Mouse (Mus musculus): ENCODE results near the gene Shc3. TPM values are rescaled to one million over a fixed set of nuclear protein-coding genes. Genes with fewer than 3 reads are reported as not detected.

Shc3 gene
- total and polyA plus RNA-seq, 3 experiments = 0.11 TPM; not detected in 2

- TF ChIP-seq GATA2 (IDR thresholded peaks at IDR 0.05; ENCODE audit: borderline replicate concordance, low read depth, low read length) (no peak), CTCF (IDR thresholded peaks at IDR 0.05; ENCODE audit: low read depth, low read length) (no peak), TAL1 (conservative IDR thresholded peaks at IDR 0.05; ENCODE audit: low read depth, low read length) (no peak), GATA1 (IDR thresholded peaks at IDR 0.05; ENCODE audit: borderline replicate concordance, low read length) (no peak), POLR2AphosphoS5 (IDR thresholded peaks at IDR 0.05; ENCODE audit: insufficient replicate concordance, low read depth, low read length) (no peak)
- no peaks in the 10 kb centered on the region for H3K27me3 ChIP-seq (ENCODE audit: insufficient read depth, low read length)
- DNase-seq (ENCODE audit: low spot score) (no peak), ATAC-seq (ENCODE audit: extremely low read depth, insufficient number of reproducible peaks, low FRiP score, poor library complexity, severe bottlenecking) (no peak)
- H3K9me3 ChIP-seq (replicated peaks) = peaks cover 13% of the 10 kb centered on the region
- no peaks in the 10 kb centered on the region for H3K4me1 ChIP-seq (ENCODE audit: insufficient read depth, low read depth, low read length)
- H3K4me3 ChIP-seq (ENCODE audit: low read depth, low read length) = no peak overlapping the region
- H3K36me3 ChIP-seq (replicated peaks) = no peaks in the 10 kb centered on the region
Observed at GRCm38 (mm10) chr13:51539816-51540215, 29.4 kb downstream of the Shc3 start.

GRCm38 (mm10) chr13:51535326-51535725, 33.9 kb downstream of the Shc3 start:
- H3K4me3 ChIP-seq (ENCODE audit: low read depth, low read length) = no peak overlapping the region
- no peak for ATAC-seq (ENCODE audit: extremely low read depth, insufficient number of reproducible peaks, low FRiP score, poor library complexity, severe bottlenecking)

GRCm38 (mm10) chr13:51526480-51526879, 42.7 kb downstream of the Shc3 start:
- no peak for DNase-seq (ENCODE audit: low spot score)
- TF ChIP-seq GATA1 (IDR thresholded peaks at IDR 0.05; ENCODE audit: borderline replicate concordance, low read length) (no peak), TAL1 (conservative IDR thresholded peaks at IDR 0.05; ENCODE audit: low read depth, low read length) (no peak), CTCF (IDR thresholded peaks at IDR 0.05; ENCODE audit: low read depth, low read length) (no peak), GATA2 (IDR thresholded peaks at IDR 0.05; ENCODE audit: borderline replicate concordance, low read depth, low read length) (no peak), POLR2AphosphoS5 (IDR thresholded peaks at IDR 0.05; ENCODE audit: insufficient replicate concordance, low read depth, low read length) (no peak)
- H3K9me3 ChIP-seq (replicated peaks) = peaks cover 5% of the 10 kb centered on the region; the same call in 1 of the 2 replicates
- no peaks in the 10 kb centered on the region; the same call in 1 of the 2 replicates for H3K27me3 ChIP-seq (ENCODE audit: insufficient read depth, low read length)
- H3K36me3 ChIP-seq (replicated peaks) = no peaks in the 10 kb centered on the region
- no peak overlapping the region for H3K4me3 ChIP-seq (ENCODE audit: low read depth, low read length)
- ATAC-seq (ENCODE audit: extremely low read depth, insufficient number of reproducible peaks, low FRiP score, poor library complexity, severe bottlenecking) = no peak
- no peaks in the 10 kb centered on the region for H3K4me1 ChIP-seq (ENCODE audit: insufficient read depth, low read depth, low read length)

More at GRCm38 (mm10) chr13:51535326-51535725, 33.9 kb downstream of the Shc3 start:
- Histone ChIP-seq H3K9me3 (replicated peaks) (peaks cover 9% of the 10 kb centered on the region), H3K27me3 (ENCODE audit: insufficient read depth, low read length) (no peaks in the 10 kb centered on the region), H3K4me1 (ENCODE audit: insufficient read depth, low read depth, low read length) (no peaks in the 10 kb centered on the region), H3K36me3 (replicated peaks) (no peaks in the 10 kb centered on the region)
- TF ChIP-seq CTCF (IDR thresholded peaks at IDR 0.05; ENCODE audit: low read depth, low read length) = no peak
- TF ChIP-seq TAL1 (conservative IDR thresholded peaks at IDR 0.05; ENCODE audit: low read depth, low read length) = no peak
- TF ChIP-seq POLR2AphosphoS5 (IDR thresholded peaks at IDR 0.05; ENCODE audit: insufficient replicate concordance, low read depth, low read length) = no peak
- TF ChIP-seq GATA2 (IDR thresholded peaks at IDR 0.05; ENCODE audit: borderline replicate concordance, low read depth, low read length) = no peak
- no peak for DNase-seq (ENCODE audit: low spot score)

GRCm38 (mm10) chr13:51524316-51524715, 44.9 kb downstream of the Shc3 start:
- Histone ChIP-seq H3K36me3 (replicated peaks) (no peaks in the 10 kb centered on the region), H3K27me3 (ENCODE audit: insufficient read depth, low read length) (no peaks in the 10 kb centered on the region; the same call in 1 of the 2 replicates), H3K4me1 (ENCODE audit: insufficient read depth, low read depth, low read length) (no peaks in the 10 kb centered on the region), H3K9me3 (replicated peaks) (peaks cover 7% of the 10 kb centered on the region; the same call in 1 of the 2 replicates), H3K4me3 (ENCODE audit: low read depth, low read length) (no peak overlapping the region)
- TF ChIP-seq GATA1 (IDR thresholded peaks at IDR 0.05; ENCODE audit: borderline replicate concordance, low read length) = no peak
- no peak for TF ChIP-seq POLR2AphosphoS5 (IDR thresholded peaks at IDR 0.05; ENCODE audit: insufficient replicate concordance, low read depth, low read length)
- no peak for TF ChIP-seq CTCF (IDR thresholded peaks at IDR 0.05; ENCODE audit: low read depth, low read length)
- TF ChIP-seq GATA2 (IDR thresholded peaks at IDR 0.05; ENCODE audit: borderline replicate concordance, low read depth, low read length) = no peak
- no peak for TF ChIP-seq TAL1 (conservative IDR thresholded peaks at IDR 0.05; ENCODE audit: low read depth, low read length)
- DNase-seq (ENCODE audit: low spot score) = no peak
- ATAC-seq (ENCODE audit: extremely low read depth, insufficient number of reproducible peaks, low FRiP score, poor library complexity, severe bottlenecking) = no peak

DNA sequence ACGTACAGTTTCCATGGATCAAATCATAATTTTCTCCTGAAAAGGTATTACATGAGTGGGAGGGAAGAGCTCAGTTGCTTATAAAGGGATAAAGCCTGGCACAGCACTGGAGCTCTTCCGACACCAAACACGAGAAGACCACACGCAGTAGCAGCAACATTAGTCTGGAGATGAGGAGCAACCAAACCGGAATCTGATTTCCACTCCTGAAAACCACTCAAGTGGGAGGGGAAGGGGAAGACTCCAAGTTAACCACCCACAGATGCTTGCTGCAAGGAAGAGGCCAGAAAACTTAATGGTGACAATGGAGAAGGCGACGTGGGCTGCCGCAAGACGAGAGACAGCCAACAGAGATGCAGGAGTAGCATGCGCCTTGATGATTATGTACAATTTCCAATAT, 45.9 kb downstream of the Shc3 start:
- Histone ChIP-seq H3K36me3 (replicated peaks) (no peaks in the 10 kb centered on the region), H3K4me3 (ENCODE audit: low read depth, low read length) (no peak overlapping the region), H3K9me3 (replicated peaks) (peaks cover 10% of the 10 kb centered on the region), H3K4me1 (ENCODE audit: insufficient read depth, low read depth, low read length) (no peaks in the 10 kb centered on the region), H3K27me3 (ENCODE audit: insufficient read depth, low read length) (no peaks in the 10 kb centered on the region; the same call in 1 of the 2 replicates)
- ATAC-seq (ENCODE audit: extremely low read depth, insufficient number of reproducible peaks, low FRiP score, poor library complexity, severe bottlenecking) = no peak
- DNase-seq (ENCODE audit: low spot score) = no peak
- TF ChIP-seq POLR2AphosphoS5 (IDR thresholded peaks at IDR 0.05; ENCODE audit: insufficient replicate concordance, low read depth, low read length) = no peak
- TF ChIP-seq GATA1 (IDR thresholded peaks at IDR 0.05; ENCODE audit: borderline replicate concordance, low read length) = no peak
- no peak for TF ChIP-seq GATA2 (IDR thresholded peaks at IDR 0.05; ENCODE audit: borderline replicate concordance, low read depth, low read length)
- no peak for TF ChIP-seq TAL1 (conservative IDR thresholded peaks at IDR 0.05; ENCODE audit: low read depth, low read length)
- no peak for TF ChIP-seq CTCF (IDR thresholded peaks at IDR 0.05; ENCODE audit: low read depth, low read length)

GRCm38 (mm10) chr13:51518880-51519279, 50.3 kb downstream of the Shc3 start:
- Histone ChIP-seq H3K36me3 (replicated peaks) (no peaks in the 10 kb centered on the region), H3K4me1 (ENCODE audit: insufficient read depth, low read depth, low read length) (no peaks in the 10 kb centered on the region), H3K4me3 (ENCODE audit: low read depth, low read length) (no peak overlapping the region), H3K9me3 (replicated peaks) (peaks cover 12% of the 10 kb centered on the region), H3K27me3 (ENCODE audit: insufficient read depth, low read length) (no peaks in the 10 kb centered on the region)
- no peak for TF ChIP-seq GATA2 (IDR thresholded peaks at IDR 0.05; ENCODE audit: borderline replicate concordance, low read depth, low read length)
- TF ChIP-seq CTCF (IDR thresholded peaks at IDR 0.05; ENCODE audit: low read depth, low read length) = no peak
- TF ChIP-seq GATA1 (IDR thresholded peaks at IDR 0.05; ENCODE audit: borderline replicate concordance, low read length) = no peak
- no peak for TF ChIP-seq TAL1 (conservative IDR thresholded peaks at IDR 0.05; ENCODE audit: low read depth, low read length)
- DNase-seq (ENCODE audit: low spot score) = no peak
- ATAC-seq (ENCODE audit: extremely low read depth, insufficient number of reproducible peaks, low FRiP score, poor library complexity, severe bottlenecking) = no peak
